Mouse (Mus musculus): ENCODE data around the gene Mmel1. TPM values are rescaled to one million over a fixed set of nuclear protein-coding genes. Genes with fewer than 3 reads are reported as not detected.

Gene Mmel1
- polyA plus RNA-seq (2021; fragmentation: Nextera tagmentation): 0.80 and 1.4 TPM in 2 replicates
- long read RNA-seq, experiment 1, partial matches to known transcripts: 0 of 3 reads
- long read RNA-seq, experiment 1, other reads (novel, unspliced or antisense): 3 of 3 reads
- long read RNA-seq, experiment 2, partial matches to known transcripts: 2 of 2 reads
- long read RNA-seq, experiment 2, other reads (novel, unspliced or antisense): 0 of 2 reads

DNA sequence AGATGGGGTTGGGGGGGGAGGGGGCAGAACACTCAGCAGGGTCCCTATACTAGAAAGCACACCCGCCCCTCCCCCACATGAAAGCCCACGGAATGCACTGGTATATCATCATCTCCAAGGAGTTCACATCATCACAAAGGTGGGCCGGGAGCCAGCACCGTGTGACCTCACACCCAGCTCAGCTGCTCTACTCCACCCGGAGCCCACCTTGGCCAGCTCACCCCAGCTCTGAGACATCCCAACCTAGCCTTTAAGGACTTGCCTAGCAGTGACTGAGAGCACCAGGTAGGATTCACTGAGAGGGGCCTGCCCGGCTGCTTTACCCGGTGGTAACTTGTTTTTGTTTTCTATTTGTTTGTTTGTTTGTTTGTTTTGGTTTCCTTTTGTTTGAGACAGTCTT, at the start of gene Mmel1:
Gene Mmel1, plus strand, starts transcription at position 146 of the 400 bp plus-strand sequence.

DNA sequence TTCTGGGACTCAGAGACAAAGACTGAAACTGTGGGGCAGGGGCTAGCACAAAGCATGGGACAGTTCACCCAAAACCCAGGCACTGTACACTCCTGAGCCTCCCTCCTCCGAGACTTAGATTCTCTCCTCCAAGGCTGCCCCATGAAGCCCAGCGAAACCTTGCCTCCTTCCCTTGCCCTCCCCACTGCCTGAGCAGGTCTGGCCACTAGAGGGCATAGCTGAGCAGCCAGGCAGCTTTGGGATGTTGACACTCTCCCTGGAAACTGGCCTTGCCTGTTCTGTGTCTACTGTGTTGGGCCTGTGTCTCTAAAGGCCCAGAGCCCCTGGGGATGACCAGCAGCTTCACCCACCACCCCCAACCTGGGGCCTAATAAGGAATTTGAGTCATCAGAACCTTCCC, 32.2 kb upstream of the Mmel1 start, which contains the start of gene Ttc34:
Gene Ttc34, plus strand, starts transcription at position 290 of the 400 bp plus-strand sequence.

DNA sequence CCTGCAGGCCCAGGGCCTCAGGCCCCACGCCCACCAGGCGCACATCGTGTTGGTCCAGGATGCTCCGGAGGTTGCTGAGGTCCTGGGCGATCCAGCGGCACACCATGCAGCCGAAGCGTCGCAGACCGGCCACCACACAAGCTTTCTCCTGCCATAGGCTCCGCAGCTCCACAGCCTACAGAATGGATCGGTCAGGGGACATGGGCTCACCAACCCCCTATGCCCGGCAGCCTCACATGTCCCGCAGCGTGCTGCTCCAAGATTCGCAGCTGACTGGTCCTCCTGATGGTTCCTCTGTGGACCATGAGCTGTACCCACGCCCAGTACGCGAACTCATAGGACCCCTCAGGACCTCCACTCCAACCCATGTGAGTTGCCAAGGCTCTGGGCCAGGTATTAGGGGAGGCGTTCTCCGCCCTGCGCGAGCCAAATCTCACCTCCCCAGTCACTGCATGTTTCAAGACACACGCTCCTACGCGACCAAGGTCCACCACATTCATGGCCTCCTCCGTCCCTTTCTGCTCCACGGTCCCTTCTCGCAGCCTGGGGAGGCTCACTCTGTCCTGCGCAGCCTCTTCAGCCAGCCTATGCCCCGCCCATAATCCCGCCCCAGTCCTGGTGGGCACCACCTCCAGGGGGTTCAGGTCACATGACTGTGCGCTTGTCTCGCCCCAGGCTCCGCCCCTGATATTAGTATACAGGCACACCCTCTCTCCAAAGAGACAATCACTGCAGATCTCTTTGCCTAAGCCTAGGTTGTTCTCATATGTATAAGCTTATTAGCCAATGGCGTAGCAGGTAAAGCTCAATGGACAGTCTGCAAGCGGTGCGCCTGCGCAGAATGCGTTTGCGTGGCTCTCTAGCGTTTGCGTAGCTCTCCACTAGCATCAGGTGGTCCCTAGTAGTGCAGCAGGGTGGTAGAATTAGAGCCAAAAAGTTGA, 29.4 kb downstream of the Mmel1 start, which contains the start of gene Fam213b:
Gene Fam213b, minus strand, starts transcription at position 630 of the 941 bp plus-strand sequence.

DNA sequence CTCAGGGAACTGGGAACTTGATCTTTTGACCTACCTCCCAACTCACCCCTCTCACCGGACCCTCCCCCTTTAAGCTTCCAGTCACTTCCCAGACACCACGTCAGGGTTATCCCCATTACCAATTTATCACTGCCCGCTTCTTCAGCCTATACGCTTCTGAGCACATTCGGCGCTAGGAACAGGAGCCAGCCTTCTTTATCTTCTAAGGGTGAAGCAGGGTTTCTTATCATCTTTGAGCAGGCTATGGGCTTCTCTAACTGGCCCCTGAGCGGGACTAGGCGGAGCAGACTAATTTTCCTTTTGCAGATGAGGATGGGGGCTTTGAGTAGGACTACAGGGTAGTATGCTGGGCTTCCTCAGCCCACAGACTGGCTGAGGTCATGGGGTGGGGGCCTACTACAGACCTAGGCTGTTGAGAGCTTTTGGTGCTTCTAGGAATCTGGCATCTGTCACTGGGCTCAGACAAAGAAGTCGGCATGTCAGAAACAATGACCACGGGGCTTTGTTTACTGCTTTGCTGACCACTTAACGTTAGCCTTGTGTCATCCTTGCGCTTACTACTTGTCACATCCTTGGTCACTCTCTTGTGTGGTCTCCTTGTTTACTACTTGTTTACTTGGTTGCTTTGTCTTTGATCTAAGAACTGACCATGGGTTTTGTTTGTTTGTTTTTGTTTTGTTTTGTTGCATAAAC, 59.2 kb downstream of the Mmel1 start, which contains the start of gene Tnfrsf14:
Gene Tnfrsf14, minus strand, starts transcription at position 169 of the 693 bp plus-strand sequence.

Other genes with a start within 250 kb of the Mmel1 start
- gene Prdm16, start 232.7 kb upstream of the Mmel1 start, polyA plus RNA-seq (2021; fragmentation: Nextera tagmentation): 5.1 and 5.4 TPM in 2 replicates
- not detected in 2 replicates for gene Actrt2, start 201.7 kb upstream of the Mmel1 start, polyA plus RNA-seq (2021; fragmentation: Nextera tagmentation)
- 3.3 TPM in 2 replicates for gene Ttc34, start 32.1 kb upstream of the Mmel1 start, polyA plus RNA-seq (2021; fragmentation: Nextera tagmentation)
- gene Fam213b, start 29.6 kb downstream of the Mmel1 start, polyA plus RNA-seq (2021; fragmentation: Nextera tagmentation): 188 and 207 TPM in 2 replicates
- gene Tnfrsf14, start 59.0 kb downstream of the Mmel1 start, polyA plus RNA-seq (2021; fragmentation: Nextera tagmentation): 0.34 and 1.1 TPM in 2 replicates
- 45.2 and 84.2 TPM in 2 replicates for gene Hes5, start 91.3 kb downstream of the Mmel1 start, polyA plus RNA-seq (2021; fragmentation: Nextera tagmentation)
- 18.0 and 25.6 TPM in 2 replicates for gene Pank4, start 94.5 kb downstream of the Mmel1 start, polyA plus RNA-seq (2021; fragmentation: Nextera tagmentation)
- 11.6 and 12.0 TPM in 2 replicates for gene Plch2, start 187.2 kb downstream of the Mmel1 start, polyA plus RNA-seq (2021; fragmentation: Nextera tagmentation)
- 11.3 and 14.4 TPM in 2 replicates for gene Pex10, start 197.4 kb downstream of the Mmel1 start, polyA plus RNA-seq (2021; fragmentation: Nextera tagmentation)
- gene Rer1, start 216.8 kb downstream of the Mmel1 start, polyA plus RNA-seq (2021; fragmentation: Nextera tagmentation): 173 and 208 TPM in 2 replicates
- 3.2 and 3.6 TPM in 2 replicates for gene Morn1, start 217.0 kb downstream of the Mmel1 start, polyA plus RNA-seq (2021; fragmentation: Nextera tagmentation)

Data from left cerebral cortex, adult 6 months (tissue).